Mouse (Mus musculus) adrenal gland (tissue): ENCODE measurements around the gene Tlr3.

Source experiments
- intact Hi-C: fragments of 180-260 bp; cut with DNase I; formaldehyde crosslinking; loops from one replicate; pipeline ENCODE4 v1.15.1; 2025
- long read RNA-seq, 2 experiments: library from polyadenylated mRNA; unstranded; transcript quantifications; one replicate each; pipeline ENCODE4 v2.0.0; 2020; ENCODE audit warnings: borderline replicate concordance in 1 of 2; ENCODE audit not compliant: insufficient replicate concordance in 1 of 2

Gene Tlr3
- long read RNA-seq, experiment 1 = 0 reads
- long read RNA-seq, experiment 2, partial matches to known transcripts = 1 of 1 reads
- long read RNA-seq, experiment 2, other reads (novel, unspliced or antisense) = 0 of 1 reads

GRCm38 (mm10) chr8:45410882-45411281, at the start of gene Tlr3:
Tlr3 (minus strand) TSS chr8:45411080.
- intact Hi-C loops = no loop called here

GRCm38 (mm10) chr8:45457874-45458273, 47.0 kb upstream of the Tlr3 start:
- intact Hi-C loops = no loop called here

GRCm38 (mm10) chr8:45454426-45454825, 43.5 kb upstream of the Tlr3 start:
- intact Hi-C loops = loop anchor here (2.0 to 5.0 kb wide), 2 partner anchors 326 to 478 kb away; partner anchors contain the start of gene Ccdc110

GRCm38 (mm10) chr8:45452115-45452514, 41.2 kb upstream of the Tlr3 start:
- intact Hi-C loops = loop anchor here (5.0 kb wide), 1 partner anchor 480 kb away; the partner anchor contains the start of gene Ccdc110

GRCm38 (mm10) chr8:45448842-45449241, 38.0 kb upstream of the Tlr3 start:
- intact Hi-C loops = no loop called here

GRCm38 (mm10) chr8:45448257-45448656, 37.4 kb upstream of the Tlr3 start:
- intact Hi-C loops = no loop called here

- intact Hi-C loops = loop anchor here (5.0 kb wide), 1 partner anchor 498 kb away; no protein-coding TSS in a partner anchor
Observed at GRCm38 (mm10) chr8:45438899-45439535, 28.1 kb upstream of the Tlr3 start.

GRCm38 (mm10) chr8:45420151-45420550, 9.3 kb upstream of the Tlr3 start:
- intact Hi-C loops = no loop called here

- intact Hi-C loops = no loop called here
Observed at GRCm38 (mm10) chr8:45414965-45415364, 4.1 kb upstream of the Tlr3 start.

GRCm38 (mm10) chr8:45410146-45410880, 567 bp downstream of the Tlr3 start:
- intact Hi-C loops = no loop called here

- intact Hi-C loops = no loop called here
Observed at GRCm38 (mm10) chr8:45409702-45410101, 1.2 kb downstream of the Tlr3 start.

- intact Hi-C loops = no loop called here
Observed at GRCm38 (mm10) chr8:45383250-45383649, 27.6 kb downstream of the Tlr3 start.

- intact Hi-C loops = no loop called here
Observed at GRCm38 (mm10) chr8:45381963-45382347, 28.9 kb downstream of the Tlr3 start, which contains the start of gene Fam149a. Fam149a (minus strand) TSS chr8:45382291.

GRCm38 (mm10) chr8:45381075-45381962, 29.6 kb downstream of the Tlr3 start:
- intact Hi-C loops = no loop called here

GRCm38 (mm10) chr8:45380598-45380997, 30.3 kb downstream of the Tlr3 start:
- intact Hi-C loops = no loop called here

GRCm38 (mm10) chr8:45374071-45374470, 36.8 kb downstream of the Tlr3 start:
- intact Hi-C loops = no loop called here

GRCm38 (mm10) chr8:45367154-45367553, 43.7 kb downstream of the Tlr3 start:
- intact Hi-C loops = no loop called here

- intact Hi-C loops = loop anchor here (5.0 kb wide), 1 partner anchor 574 kb away; no protein-coding TSS in a partner anchor
Observed at GRCm38 (mm10) chr8:45363220-45363619, 47.7 kb downstream of the Tlr3 start.

GRCm38 (mm10) chr8:45362323-45362722, 48.6 kb downstream of the Tlr3 start:
- intact Hi-C loops = loop anchor here (5.0 kb wide), 1 partner anchor 575 kb away; no protein-coding TSS in a partner anchor

GRCm38 (mm10) chr8:45359091-45359605, 51.7 kb downstream of the Tlr3 start:
- intact Hi-C loops = no loop called here
